Mouse (Mus musculus) bone marrow macrophage, adult 2 months (primary cell): ENCODE measurements at regions not wholly inside any gene's neighbourhood (a gene's known extent, or its start where the extent isn't known, plus 50 kb on each side); places are given as distances from the start of the nearest gene placed in this dataset.
"Not testable (repeated sequence)": the region's sequence is repeated elsewhere in the genome, so short reads cannot be mapped to it uniquely, and the experiment has no call there.

ENCODE experiments used
- H3K27ac ChIP-seq: 2 replicates; pipeline ENCODE4 v1.5.1; 2012; ENCODE audit warnings: low read depth, low read length; ENCODE audit not compliant: insufficient read depth
- H3K4me1 ChIP-seq: 2 replicates; pipeline ENCODE4 v1.6.1; 2012; ENCODE audit warnings: low read length; ENCODE audit not compliant: control insufficient read depth, insufficient read depth
- H3K4me3 ChIP-seq: 2 replicates; pipeline ENCODE4 v1.5.1; 2012; ENCODE audit warnings: mild to moderate bottlenecking, low read length, moderate library complexity; ENCODE audit not compliant: insufficient read depth
- CTCF ChIP-seq: IDR thresholded peaks from 2 replicates; pipeline ENCODE4 v1.5.1; 2012; ENCODE audit warnings: low read depth, mild to moderate bottlenecking, low read length, moderate library complexity
- POLR2A ChIP-seq: IDR thresholded peaks from 2 replicates; pipeline ENCODE4 v1.6.1; 2012; ENCODE audit warnings: mild to moderate bottlenecking, low read depth, low read length, borderline replicate concordance

- TF ChIP-seq CTCF (no peak), POLR2A (no peak)
- H3K4me1 ChIP-seq: no peaks in the 10 kb centered on the region
- no peak overlapping the region for H3K4me3 ChIP-seq
- H3K27ac ChIP-seq: no peak overlapping the region
Observed at GRCm38 (mm10) chr11:111964066-111964465, 818.0 kb upstream of the Sox9 start.

GRCm38 (mm10) chr11:111966401-111966800, 815.6 kb upstream of the Sox9 start:
- Histone ChIP-seq H3K4me1 (no peaks in the 10 kb centered on the region), H3K27ac (no peak overlapping the region), H3K4me3 (no peak overlapping the region)
- TF ChIP-seq POLR2A (no peak), CTCF (no peak)

- no peaks in the 10 kb centered on the region for H3K4me1 ChIP-seq
- no peak overlapping the region for H3K4me3 ChIP-seq
- TF ChIP-seq POLR2A: no peak
- no peak for TF ChIP-seq CTCF
- no peak overlapping the region for H3K27ac ChIP-seq
Observed at GRCm38 (mm10) chr11:111971001-111971400, 811.0 kb upstream of the Sox9 start.

- Histone ChIP-seq H3K4me3 (no peak overlapping the region), H3K27ac (no peak overlapping the region), H3K4me1 (no peaks in the 10 kb centered on the region)
- TF ChIP-seq POLR2A (no peak), CTCF (no peak)
Observed at GRCm38 (mm10) chr11:111978667-111979066, 803.4 kb upstream of the Sox9 start.

GRCm38 (mm10) chr11:111996395-111996794, 785.6 kb upstream of the Sox9 start:
- TF ChIP-seq POLR2A (no peak), CTCF (no peak)
- Histone ChIP-seq H3K4me1 (no peaks in the 10 kb centered on the region), H3K4me3 (no peak overlapping the region), H3K27ac (no peak overlapping the region)

GRCm38 (mm10) chr11:112010848-112011247, 771.2 kb upstream of the Sox9 start:
- not testable (repeated sequence) for H3K4me1 ChIP-seq, H3K4me3 ChIP-seq, H3K27ac ChIP-seq

- TF ChIP-seq POLR2A (no peak), CTCF (no peak)
- H3K4me1 ChIP-seq: no peaks in the 10 kb centered on the region
- no peak overlapping the region for H3K4me3 ChIP-seq
- no peak overlapping the region for H3K27ac ChIP-seq
Observed at GRCm38 (mm10) chr11:112017906-112018305, 764.1 kb upstream of the Sox9 start.

- Histone ChIP-seq H3K4me3 (no peak overlapping the region), H3K4me1 (no peaks in the 10 kb centered on the region), H3K27ac (no peak overlapping the region)
- TF ChIP-seq POLR2A (no peak), CTCF (no peak)
Observed at GRCm38 (mm10) chr11:112028031-112028430, 754.0 kb upstream of the Sox9 start.

- Histone ChIP-seq H3K4me3 (no peak overlapping the region), H3K27ac (no peak overlapping the region), H3K4me1 (no peaks in the 10 kb centered on the region)
- no peak for TF ChIP-seq CTCF
- no peak for TF ChIP-seq POLR2A
Observed at GRCm38 (mm10) chr11:112038741-112039140, 743.3 kb upstream of the Sox9 start.

GRCm38 (mm10) chr11:112044455-112044854, 737.6 kb upstream of the Sox9 start:
- Histone ChIP-seq H3K4me1 (no peaks in the 10 kb centered on the region), H3K27ac (no peak overlapping the region), H3K4me3 (no peak overlapping the region)
- TF ChIP-seq POLR2A (no peak), CTCF (no peak)

GRCm38 (mm10) chr11:112045353-112045752, 736.7 kb upstream of the Sox9 start:
- H3K4me1 ChIP-seq: no peaks in the 10 kb centered on the region
- TF ChIP-seq POLR2A (no peak), CTCF (no peak)
- no peak overlapping the region for H3K4me3 ChIP-seq
- no peak overlapping the region for H3K27ac ChIP-seq

- no peak overlapping the region for H3K4me3 ChIP-seq
- no peak overlapping the region for H3K27ac ChIP-seq
- no peak for TF ChIP-seq CTCF
- no peak for TF ChIP-seq POLR2A
Observed at GRCm38 (mm10) chr11:112050362-112050761, 731.7 kb upstream of the Sox9 start.

More at GRCm38 (mm10) chr11:112050362-112050761, 731.7 kb upstream of the Sox9 start:
- H3K4me1 ChIP-seq: no peaks in the 10 kb centered on the region
